Mouse (Mus musculus): ENCODE measurements at regions not wholly inside any gene's neighbourhood (a gene's known extent, or its start where the extent isn't known, plus 50 kb on each side); places are given as distances from the start of the nearest gene placed in this dataset.

DNA sequence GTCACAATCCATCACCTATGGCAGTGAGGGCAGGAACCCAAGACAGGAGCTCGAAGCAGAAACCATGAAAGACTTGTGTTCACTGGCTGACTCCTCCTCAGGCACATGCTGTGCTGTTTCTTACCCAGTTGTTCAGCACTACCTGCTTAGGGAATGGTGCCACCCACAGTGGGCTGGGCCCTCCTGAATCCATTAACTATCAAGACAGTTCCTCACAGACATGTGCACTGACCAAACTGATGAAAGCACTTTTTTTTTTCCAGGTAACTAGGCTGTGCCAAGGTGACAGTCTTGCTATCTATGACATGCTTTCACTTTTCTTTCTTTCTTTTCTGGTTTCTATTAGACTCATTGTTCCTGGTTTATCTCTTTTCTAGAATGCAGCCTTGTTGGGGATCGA is 162.1 kb upstream of the Ctnnb1 start:
- DNase-seq, result no peak

DNA sequence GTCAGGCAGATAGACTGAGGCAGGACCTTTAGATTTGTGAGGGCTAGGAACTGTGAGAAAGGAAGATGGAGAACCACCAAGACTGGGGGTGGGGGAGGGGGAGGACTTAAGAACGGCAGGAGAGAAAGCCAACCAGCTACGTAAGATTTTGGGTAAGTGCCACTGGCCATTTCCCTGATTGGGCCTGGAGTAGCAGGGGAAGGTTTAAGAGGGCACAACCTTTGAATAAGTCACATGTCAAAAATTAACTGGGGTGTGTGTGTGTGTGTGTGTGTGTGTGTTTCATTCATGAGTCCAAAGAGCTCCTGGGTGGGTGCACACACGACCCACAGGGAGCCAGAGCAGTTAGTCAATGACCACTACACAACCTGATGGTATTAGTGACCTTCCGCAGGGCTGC is 161.6 kb upstream of the Ctnnb1 start:
- no peak for DNase-seq

DNA sequence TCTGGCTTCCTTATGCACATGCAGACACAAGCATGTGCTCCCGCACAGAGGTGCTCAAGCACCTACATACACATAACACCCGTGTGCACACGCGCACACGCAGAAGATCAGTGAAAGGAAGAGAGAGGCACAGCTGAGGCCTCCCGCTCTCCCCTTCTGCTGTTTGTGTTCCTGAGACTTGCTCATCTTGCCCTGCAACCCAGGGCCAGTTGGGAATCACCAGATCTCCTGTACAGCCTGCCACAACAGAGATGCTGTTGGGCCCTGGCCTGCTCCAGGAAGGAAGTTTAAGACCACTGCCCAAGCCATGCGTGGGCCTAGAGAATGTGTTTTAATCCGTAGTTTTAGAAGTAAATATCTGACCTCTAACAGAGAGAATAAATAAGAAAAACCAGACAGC is 160.0 kb upstream of the Ctnnb1 start:
- DNase-seq, result no peak

DNA sequence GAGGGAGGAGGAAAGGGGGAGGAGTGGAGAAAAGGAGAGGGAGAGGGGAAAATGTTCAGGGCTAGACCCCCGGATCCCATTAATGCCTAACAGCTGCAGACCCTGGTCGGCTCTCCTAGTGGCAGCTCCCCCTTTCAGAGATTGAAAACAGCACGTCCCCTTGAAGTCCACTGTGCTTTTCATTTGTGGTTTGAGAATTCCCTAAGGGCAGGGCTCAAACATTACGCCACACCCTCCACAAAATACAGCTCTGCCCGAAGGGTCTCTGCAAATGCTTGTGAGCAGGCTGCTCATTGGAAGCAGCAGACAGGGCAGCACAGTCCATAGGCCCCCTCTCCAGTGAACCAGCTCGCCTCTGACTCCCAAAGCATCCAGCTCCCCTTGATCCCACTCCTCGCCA is 159.3 kb upstream of the Ctnnb1 start:
- no peak for DNase-seq

DNA sequence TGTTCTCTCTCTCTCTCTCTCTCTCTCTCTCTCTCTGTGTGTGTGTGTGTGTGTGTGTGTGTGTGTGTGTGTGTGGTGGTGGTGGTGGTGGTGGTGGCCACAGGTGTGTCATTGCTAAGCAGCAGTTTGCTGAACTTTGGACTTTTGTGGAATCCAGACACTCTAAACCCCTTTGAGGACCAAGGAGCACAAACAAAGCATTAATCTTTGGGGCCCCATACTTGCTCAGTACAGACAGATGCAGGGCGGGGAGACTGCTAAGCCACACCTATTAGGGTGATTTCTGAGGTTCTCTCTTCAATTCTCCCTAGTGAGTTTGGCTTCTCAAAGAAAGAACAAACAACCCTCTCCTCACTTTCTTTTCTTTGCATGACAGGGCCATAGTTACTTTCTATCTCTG is 158.1 kb upstream of the Ctnnb1 start:
- no peak for DNase-seq

DNA sequence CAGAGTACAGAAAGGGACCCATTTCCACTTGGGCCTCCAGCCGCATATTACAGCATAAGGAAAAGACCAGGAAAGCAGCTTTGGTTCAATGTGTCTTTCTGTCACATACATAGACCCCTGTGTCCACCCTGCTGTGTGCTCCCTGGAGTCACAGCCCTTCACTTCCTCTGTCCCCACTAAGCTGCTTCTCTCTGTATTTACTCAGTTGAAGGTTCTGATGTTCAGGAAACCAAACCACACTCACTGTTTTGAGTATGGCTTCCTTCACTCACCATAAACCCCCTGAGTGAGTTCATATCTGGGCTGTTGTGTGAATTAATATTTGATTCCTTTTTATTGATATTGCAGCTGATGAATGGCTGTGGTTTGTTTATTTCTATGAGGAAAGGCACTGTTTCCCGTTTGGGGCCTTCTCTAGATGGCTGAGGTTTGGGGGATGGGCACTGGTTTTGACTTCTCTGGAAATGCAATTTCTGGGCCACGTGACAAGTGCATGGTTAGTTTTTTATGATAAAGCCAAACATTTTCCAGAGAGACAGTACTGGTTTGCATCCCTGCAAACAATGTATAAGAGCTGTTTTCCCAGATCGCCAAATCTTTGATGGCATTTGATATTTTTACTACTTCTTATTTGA is 157.0 kb upstream of the Ctnnb1 start:
- peak in 1 of 2 experiments; percentile 24 for DNase-seq

DNA sequence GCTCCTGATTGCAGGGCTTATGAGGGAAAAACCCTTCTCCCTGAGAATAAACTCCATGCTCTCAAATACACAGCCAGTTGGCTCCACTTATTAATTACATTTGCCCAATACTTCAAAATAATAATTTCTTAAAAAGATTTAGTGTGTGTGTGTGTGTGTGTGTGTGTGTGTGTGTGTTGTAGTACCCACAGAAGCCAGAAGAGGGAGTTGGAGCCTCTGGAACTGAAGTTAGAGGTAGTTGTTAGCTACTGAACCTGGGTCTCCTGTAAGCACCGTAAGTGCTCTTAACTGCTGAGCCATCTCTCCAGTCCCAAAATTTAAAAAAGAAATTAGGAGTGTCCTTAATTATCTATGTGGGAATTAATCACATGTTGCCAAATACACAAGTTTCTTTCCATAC is 154.8 kb upstream of the Ctnnb1 start:
- DNase-seq, result peak in 1 of 2 experiments; percentile 14

DNA sequence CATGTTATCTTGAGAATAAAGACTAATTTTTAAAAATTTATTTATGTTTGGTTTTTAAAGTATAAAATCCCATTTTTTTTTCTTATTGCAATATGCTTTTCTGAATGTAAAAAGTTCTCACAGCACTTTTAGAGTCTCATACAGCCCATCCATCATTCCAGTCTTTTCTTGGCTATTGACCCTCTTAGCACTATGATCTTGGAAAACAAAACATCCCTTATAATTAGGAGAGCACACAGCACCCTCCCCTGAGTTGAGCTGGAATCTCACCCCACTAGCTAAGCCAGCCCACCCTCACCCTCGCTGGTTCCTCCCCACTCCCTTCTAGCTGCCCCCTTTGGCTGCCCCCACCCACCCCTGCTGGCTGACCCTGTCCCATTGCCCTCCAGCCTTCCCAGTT is 154.2 kb upstream of the Ctnnb1 start:
- DNase-seq, result no peak

GRCm38 (mm10) chr9:120775721-120776120 is 153.3 kb upstream of the Ctnnb1 start:
- DNase-seq, result peak in 1 of 2 experiments; percentile 28

DNA sequence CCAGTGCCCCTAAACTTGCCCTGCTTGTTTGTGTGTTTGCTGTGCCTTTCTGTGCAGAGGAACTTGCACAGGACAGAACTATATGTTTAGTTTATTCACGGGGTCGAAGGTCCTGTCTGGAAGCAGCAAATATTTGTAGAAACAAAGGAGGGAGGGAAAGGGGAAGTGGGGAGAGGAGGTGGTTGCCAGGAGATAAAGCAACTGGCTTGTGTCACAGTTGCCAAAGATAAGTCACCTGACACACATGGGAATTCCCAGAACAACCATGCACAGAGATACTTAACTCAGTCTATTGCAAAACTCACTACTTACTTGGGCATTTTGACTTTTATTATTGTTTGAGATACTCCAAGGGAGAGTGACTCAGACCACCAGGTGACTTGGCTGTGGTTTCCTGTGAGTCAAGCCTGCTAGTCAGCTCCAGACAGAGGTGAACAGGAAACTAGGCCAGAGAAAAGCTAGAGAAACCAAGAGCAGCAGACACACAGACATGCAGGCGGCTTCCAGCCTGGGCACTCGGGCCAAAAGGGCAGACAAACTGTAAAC is 152.5 kb upstream of the Ctnnb1 start:
- peak; percentile 73 to 76 for DNase-seq

DNA sequence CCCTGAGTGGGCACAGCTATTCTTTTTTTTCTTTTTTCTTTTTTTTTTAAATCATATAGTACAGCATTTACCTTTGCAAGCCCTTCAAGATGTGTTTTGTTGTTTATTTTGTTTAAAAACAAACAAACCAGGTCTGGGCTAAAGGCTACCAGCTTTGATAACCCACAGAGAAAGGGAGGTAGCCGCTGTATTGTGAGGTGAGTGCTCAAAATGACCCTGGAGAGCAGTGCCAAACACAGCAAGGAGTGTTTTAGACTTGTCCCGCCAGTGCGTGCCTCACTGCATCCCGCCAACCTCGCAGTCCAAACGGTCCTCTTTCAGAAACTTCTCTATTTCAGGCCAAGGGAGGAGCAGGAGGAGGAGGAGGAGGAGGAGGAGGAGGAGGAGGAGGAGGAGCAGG is 152.0 kb upstream of the Ctnnb1 start:
- DNase-seq, result peak; percentile 33 to 40

- DNase-seq, result peak; percentile 55 to 86
Observed at GRCm38 (mm10) chr9:120777501-120777900, 151.5 kb upstream of the Ctnnb1 start.

DNA sequence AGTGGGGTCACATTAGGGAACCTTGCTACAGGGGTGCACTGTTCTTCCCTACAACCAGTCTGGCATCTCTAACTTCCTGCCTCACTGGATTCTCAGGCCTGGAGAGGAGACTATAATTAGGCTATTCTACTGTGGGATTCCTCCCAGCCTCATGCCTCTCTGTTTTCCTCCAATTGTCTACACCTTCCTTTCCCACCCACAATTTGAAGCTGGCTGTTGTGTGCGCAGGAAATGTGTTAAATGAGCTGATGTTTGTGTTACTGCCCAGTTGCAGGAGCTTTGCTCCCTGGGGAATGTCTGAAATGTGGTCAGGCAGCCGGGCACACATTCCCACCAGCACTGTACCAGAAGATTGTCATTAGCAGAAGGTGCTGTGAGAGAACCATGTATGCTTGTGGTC is 150.6 kb upstream of the Ctnnb1 start:
- peak; percentile 52 to 85 for DNase-seq

- no peak for DNase-seq
Observed at GRCm38 (mm10) chr9:120794210-120794609, 134.8 kb upstream of the Ctnnb1 start.

- DNase-seq, result no peak
Observed at GRCm38 (mm10) chr9:120796111-120796880, 132.7 kb upstream of the Ctnnb1 start.

DNA sequence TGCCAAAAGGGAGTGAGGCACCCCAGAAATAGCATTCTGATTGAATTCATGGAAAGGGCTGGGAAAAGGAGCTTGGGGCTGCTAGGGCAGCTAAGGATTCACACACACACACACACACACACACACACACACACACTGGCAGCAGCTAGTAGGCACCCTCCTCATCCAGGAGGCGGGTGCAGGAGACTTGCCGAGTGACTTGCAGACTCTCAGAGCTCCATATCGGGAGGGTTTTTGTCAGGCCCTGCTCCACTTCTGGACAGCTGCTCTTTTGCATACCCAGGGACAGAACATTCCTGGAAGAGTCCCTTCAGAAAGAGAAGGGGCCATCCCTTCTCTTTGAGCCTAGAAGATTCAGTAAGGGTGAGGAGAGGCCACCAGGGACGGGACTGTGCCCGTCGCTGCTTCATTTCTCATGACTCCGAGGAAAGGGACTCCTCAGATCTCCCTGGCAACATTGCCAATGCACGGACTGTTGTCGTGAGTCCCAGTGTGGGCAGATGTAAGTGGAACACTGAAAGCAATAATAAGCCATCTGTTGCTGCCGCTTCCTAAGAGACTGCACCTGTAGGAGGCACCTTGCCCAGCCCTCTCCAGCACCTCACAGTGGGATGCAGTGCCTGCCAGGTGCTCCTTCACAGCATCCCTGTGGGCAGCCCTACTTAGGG is 130.9 kb upstream of the Ctnnb1 start:
- no peak for DNase-seq

DNA sequence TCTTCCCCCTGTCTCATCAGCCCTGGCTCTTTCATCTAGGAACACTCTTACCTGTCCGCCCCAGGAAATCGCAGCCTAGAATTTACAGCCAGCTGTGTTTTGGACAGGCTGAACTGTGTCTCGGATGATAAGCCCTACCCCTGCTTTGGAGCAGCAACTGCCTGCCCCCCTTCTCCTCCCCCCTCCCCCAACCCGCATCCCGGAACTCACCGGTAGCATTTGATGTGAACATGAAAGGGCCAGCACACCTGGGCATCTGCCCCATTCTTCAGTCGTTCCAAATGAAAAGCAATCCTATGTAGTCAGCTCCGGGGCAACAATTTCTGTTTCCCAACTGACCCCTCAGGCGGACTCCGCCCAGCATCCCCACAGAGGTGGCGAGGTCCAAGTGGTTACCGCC is 130.1 kb upstream of the Ctnnb1 start:
- DNase-seq, result no peak

GRCm38 (mm10) chr9:120802646-120803045 is 126.4 kb upstream of the Ctnnb1 start:
- no peak for DNase-seq

DNA sequence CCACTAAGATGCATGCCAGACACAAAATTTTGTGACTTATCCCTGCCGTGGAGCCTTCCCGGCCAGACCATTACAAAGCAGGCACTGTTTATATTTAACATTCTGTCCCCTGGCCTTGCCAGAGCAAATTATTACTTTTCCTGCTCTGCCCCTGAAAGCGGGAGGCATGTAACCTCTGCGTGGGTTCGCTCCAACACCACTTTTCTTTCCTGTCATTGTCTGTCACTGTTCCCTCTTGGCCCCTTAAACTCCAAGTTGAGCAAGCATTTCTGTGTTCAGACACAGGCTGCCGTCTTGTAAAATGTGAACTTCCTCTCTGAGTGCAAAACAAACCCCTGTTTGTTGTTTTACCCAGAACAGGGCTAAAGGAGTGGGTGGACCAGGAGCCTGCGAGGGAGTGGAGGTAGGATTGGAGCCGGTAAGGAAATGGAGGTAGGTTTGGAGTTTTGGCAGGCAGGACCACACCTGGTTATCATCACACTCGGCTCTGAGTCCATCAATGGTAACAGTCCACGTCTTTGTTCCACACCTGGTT is 124.2 kb upstream of the Ctnnb1 start:
- DNase-seq, result peak; percentile 33 to 63

DNA sequence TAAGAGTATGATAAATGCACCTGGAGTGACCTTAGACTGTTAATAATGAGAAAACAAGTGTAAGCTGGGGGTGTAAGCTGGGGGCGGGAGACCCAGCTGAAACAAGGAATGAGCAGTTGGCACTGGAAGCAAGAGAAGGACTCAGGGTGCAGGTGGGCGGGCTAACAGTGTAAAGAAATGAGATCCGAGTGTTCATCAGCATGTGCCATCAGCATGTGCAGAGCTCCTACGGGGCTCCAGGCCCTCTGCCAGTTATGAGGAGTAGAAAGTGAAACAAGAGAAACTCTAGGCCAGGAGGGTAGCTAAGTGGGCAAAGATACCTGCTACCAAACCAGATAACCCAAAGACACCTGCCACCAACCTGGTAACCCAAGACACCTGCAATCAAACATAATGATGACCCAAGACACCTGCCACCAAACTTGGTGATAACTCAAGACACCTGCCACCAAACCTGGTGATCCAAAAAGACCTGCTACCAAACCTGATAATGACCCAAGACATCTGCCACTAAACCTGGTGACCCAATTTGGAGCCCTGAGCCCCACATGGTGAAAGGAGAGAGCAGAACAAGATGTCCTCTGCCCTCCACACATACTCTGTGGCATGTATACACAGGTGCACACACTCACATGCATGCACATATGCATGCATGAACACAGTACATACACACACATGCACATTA is 120.1 kb upstream of the Ctnnb1 start:
- DNase-seq, result no peak

GRCm38 (mm10) chr9:120811522-120811921 is 117.5 kb upstream of the Ctnnb1 start:
- no peak for DNase-seq

- DNase-seq, result no peak
Observed at GRCm38 (mm10) chr9:120812667-120813210, 116.3 kb upstream of the Ctnnb1 start.
